Mouse (Mus musculus) ES-E14 (cell line): Measurements from ENCODE around the gene Clasp1.

Source experiments
- CHD2 ChIP-seq: IDR thresholded peaks from 2 replicates; pipeline ENCODE4 v1.6.1; 2014; ENCODE audit warnings: mild to moderate bottlenecking, low read depth, low read length, inconsistent platforms
- HCFC1 ChIP-seq: IDR thresholded peaks from 2 replicates; pipeline ENCODE4 v1.6.1; 2012; ENCODE audit warnings: low read length, inconsistent platforms, borderline replicate concordance; ENCODE audit not compliant: insufficient read depth
- MAFK ChIP-seq: IDR thresholded peaks from 2 replicates; pipeline ENCODE4 v1.6.1; 2014; ENCODE audit warnings: mild to moderate bottlenecking, low read depth, low read length, inconsistent platforms; ENCODE audit not compliant: insufficient read depth
- ZNF384 ChIP-seq: IDR thresholded peaks from 2 replicates; pipeline ENCODE4 v1.6.1; 2012; ENCODE audit warnings: low read depth, low read length, inconsistent platforms

DNA sequence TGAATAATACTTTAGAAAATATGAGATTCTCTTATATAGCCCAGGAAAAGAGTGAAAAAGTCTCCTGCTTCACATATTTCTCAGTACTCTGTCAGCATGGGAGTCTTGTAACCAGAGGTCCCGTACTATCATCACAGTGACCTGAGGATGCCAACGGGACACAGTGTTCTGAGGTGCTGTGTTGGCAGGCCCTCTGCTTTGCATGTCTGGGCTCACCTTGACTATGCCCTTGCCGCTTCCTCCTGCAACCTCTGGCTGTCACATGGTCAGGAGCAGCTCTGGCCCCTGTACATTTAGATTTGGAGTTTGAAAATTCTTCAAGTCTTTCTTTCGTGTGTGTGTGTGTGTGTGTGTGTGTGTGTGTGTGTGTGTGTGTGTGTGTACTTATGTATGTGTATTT is 204.1 kb downstream of the Clasp1 start:
- TF ChIP-seq ZNF384 (no peak), MAFK (no peak), CHD2 (no peak), HCFC1 (no peak)
